Mouse (Mus musculus) heart, postnatal 36 days (tissue): ENCODE measurements around the gene Herc4. TPM values are rescaled to one million over a fixed set of nuclear protein-coding genes. Genes with fewer than 3 reads are reported as not detected.

Experiments
- DNase-seq, 2 experiments: peaks; one replicate each; pipeline ENCODE4 v3.0.0; 2021 to 2022
- intact Hi-C: fragments of 180-260 bp; cut with DNase I; formaldehyde crosslinking; loops from one replicate; pipeline ENCODE4 v1.15.1; 2025
- total RNA-seq, 2 experiments: library from RNA; stranded (reverse); gene quantifications; 2 replicates each; pipeline ENCODE4 v1.2.3; 2021

The Herc4 gene
- total RNA-seq, 2 experiments from 2014 or later, result 32.2 to 33.4 TPM

DNA sequence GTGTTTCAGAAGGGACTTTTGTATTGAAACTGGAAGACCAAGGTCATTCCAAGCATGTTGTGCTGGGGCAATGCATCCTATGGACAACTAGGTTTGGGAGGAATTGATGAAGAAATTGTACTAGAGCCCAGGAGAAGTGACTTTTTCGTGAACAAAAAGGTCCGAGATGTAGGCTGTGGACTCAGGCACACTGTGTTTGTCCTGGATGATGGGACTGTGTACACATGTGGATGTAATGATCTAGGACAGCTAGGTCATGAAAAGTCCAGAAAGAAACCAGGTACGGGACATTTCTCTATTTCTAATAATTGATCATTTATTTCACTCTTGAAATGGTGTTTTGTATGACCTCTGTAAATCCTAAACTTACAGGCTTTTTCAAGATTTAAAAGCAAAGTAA, 2.2 kb downstream of the Herc4 start:
- intact Hi-C loops, result loop anchor here (10.0 kb wide), 1 partner anchor 761 kb away; the partner anchor contains the start of gene Vps26a
- DNase-seq, result no peak

DNA sequence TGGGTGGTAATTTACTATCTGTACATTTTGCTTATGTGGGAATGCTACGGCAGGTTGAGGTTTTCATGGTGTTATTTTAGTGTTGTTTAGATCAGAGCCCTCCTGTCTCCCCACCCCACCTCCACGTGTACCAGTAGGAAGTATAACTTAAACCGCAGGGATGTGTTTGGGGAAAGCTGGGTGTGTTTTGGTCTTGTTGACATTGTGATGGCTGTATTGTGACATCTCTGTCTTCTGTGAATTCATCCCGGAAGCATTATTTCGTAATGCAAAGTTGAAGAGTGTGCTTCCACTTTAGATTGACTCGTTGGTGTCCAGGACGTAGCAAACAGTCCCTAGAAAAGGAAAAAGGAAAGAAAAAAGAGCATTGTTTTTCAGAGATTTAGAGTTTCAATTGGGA, 3.8 kb downstream of the Herc4 start:
- no peak for DNase-seq
- intact Hi-C loops, result loop anchor here (10.0 kb wide), 1 partner anchor 763 kb away; the partner anchor contains the start of gene Vps26a

DNA sequence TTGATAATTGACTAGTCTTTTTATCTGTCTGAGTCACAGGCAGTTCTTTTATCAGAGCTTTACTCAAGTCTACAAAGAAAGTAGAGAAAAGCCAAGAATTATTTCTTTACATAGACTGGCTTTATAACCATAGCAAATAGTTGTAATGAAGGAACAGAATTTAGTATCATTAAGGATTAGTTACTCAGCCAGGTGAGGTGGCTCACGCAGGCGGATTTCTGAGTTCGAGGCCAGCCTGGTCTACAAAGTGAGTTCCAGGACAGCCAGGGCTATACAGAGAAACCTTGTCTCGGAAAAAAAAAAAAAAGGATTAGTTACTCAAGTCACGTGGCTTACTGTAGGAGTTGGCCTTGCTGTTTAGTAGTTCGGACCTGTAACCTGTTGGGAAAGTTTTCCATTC, 4.8 kb downstream of the Herc4 start:
- DNase-seq, result no peak
- intact Hi-C loops, result loop anchor here (10.0 kb wide), 1 partner anchor 764 kb away; the partner anchor contains the start of gene Vps26a

DNA sequence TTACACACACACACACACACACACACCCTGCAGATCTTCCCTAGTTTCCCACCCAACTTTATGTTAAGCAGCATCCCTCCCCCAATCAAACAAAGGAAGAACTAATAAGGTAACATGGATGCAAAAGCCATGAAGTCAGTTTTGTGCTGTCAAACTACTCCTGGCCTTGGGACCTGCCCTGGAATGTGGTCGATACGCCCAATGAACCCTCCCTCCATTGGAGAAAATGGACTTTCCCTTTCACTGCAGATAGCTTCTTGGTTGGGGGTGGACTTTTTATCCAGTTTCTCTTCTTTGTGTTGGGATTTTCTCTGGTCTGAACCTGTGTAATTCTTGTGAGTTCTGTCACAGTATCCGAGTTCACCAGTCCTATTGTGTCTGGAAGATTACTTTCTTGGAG, 15.1 kb downstream of the Herc4 start:
- no peak for DNase-seq
- intact Hi-C loops, result no loop called here

DNA sequence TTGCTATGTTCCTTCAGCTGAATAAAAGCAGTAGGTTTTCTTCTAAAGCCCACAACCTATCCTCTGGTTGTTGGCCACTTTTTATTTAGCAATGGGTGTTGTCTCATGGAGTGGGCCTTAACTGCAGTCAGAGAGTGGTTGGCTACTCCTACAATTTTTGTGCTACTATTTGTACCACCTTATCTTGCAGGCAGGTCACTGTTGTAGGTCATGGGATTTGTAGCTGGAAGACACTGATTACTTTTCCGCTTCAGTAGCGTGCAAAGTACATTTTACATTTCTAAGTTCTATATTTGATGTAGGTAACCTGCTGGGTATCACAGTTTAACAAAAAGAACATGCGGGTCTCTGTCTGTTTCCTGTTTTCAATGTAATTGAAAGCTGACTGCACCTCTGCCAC, 15.7 kb downstream of the Herc4 start:
- no peak for DNase-seq
- intact Hi-C loops, result no loop called here

DNA sequence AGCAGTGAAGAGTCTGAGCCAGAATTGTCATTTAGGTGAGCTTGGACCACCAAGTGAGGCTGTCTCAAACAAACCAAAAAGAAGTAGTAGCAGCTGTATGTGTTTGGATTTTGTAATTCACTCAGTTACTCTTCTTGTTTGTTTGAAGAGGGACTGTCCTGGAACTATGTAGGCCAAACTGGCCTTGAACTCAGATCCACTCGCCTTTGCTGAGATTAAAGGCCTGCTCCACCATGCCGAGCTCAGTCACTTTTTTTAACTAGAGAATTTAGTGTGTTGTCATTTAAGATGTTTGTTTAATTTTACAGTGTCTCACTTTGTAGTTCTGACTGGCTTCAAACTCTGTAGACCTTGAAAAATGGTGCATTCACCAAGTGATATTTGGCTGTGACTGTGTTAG, 24.3 kb downstream of the Herc4 start:
- intact Hi-C loops, result no loop called here
- no peak for DNase-seq

DNA sequence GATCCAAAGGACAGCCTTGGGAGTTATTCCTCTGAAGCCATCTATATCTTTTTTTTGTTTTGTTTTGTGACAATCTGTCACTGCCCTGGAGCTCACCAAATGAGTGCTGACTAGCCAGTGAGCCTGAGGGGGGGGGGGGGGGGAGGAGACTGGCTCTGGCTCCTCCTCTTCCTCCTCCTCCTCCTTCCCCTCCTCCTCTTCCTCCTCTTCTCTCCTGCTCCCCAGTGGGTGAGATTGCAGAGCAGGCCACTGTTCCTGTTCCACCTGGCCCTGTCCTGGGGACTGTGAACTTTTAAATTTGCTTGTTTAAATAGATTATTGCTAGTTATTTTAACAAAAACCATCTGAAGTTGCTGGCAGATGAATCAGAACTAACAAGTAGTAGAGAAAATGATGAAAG, 28.8 kb downstream of the Herc4 start:
- no peak for DNase-seq
- intact Hi-C loops, result no loop called here

DNA sequence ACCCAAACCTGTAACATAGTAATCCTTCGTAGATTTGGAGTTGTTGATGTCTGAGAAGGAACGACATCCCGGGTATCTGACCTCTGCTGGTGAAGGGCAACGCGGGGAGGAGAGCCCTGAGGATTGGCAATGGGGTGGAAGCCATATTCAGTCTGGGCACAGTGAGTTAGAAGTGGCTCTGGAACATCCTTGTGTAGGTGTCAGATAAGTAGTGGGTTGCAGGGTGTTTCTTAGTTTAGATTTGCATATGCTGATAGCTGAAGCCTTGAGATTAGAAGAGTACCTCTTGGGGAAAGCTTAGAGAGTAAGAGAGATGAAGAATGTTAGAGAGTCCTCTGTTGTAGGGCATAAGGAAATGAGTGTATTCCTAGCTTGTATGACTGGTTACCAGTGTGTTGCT, 29.3 kb downstream of the Herc4 start:
- intact Hi-C loops, result no loop called here
- DNase-seq, result no peak

DNA sequence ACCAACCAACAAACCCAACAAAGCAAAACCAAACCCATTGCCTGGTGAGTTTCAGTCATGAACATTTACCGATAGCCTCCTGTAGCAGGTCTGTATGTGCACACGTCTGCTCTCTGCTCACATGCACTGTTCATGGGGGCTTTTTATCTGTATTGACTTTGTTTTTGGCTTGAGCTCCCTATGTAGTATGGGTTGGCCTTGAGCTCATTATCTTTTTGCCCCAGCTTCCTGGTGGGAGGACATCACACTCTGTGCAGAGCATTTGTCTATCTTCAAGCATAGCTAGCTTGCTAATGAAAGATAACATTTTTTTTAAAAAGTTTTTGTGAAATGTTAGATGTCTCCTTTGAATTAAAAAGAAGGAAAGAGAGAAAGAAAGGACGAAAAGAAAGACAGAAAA, 33.4 kb downstream of the Herc4 start:
- DNase-seq, result no peak
- intact Hi-C loops, result no loop called here

DNA sequence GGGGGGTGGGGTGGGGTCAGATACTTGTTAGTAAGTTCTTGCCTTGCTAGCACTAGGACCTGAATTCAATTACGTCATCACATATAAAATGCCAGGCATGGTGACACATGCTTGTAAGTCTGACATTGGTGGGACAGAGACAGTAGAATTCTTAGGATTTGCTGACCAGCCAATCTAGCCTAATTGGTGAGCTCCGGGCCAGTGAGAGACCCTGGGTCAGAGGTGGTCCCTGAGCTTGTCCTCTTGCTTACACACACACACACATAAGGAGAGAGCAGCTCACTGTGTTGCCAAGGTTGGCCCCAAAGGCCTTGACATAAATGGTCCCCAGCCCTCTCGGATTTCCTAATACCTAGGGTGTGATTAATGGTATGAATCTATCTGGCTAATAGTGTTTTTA, 36.2 kb downstream of the Herc4 start:
- no peak for DNase-seq
- intact Hi-C loops, result no loop called here

DNA sequence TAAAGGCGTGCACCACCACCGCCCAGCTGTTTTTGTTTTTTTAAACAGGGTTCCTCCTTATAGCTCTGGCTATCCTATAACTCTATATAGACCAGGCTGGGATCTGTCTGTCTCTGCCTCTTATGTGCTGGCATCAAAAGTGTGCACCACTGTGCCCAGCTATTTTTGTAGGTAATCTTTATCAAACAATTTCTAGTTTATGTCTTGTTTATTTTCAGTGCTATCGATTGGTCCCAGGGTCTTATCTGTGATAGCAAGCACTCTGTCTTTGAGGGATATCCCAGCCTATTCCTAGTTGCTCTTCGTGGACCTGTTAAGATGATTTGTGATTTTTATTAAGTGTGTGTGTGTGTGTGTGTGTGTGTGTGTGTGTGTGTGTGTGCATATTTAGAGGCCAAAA, 38.8 kb downstream of the Herc4 start:
- intact Hi-C loops, result no loop called here
- DNase-seq, result no peak

DNA sequence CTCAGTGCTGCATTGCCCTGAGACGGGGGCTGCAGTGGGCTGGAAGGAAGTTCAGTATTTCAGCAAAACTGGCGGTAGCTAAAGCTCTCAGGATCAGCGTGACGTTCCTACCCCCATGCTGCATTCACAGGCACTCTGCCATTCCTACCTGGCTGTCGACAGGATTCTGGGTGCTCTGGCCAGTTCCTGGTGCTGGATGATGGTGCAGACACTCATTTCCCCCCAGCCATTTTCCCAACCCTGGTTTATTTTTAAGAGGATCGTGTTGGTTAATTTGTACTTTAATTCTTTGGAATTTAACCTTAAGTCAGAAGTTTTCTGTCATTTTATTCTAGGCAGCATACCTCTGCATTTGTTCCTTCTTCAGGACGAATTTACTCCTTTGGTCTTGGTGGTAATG, 39.2 kb downstream of the Herc4 start:
- no peak for DNase-seq
- intact Hi-C loops, result no loop called here

DNA sequence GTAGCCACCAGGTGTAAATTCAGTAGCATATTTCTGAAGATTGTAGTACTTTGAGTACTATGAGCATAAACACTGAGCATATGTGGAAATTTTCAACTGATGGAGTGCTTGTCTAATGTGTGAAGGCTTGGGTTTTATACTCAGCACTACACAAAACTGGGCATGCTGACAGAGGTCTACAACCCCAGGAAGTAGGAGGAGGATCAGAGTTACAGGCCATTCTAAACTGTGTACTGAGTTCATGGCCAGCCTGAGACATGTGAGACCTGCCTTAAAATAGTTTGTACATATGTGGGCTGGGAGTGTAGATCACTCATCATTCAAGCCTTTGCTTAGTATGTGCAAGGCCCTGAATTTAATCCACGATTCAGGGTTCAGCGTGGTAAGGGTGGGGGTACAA, 58.7 kb downstream of the Herc4 start:
- intact Hi-C loops, result no loop called here
- no peak for DNase-seq

DNA sequence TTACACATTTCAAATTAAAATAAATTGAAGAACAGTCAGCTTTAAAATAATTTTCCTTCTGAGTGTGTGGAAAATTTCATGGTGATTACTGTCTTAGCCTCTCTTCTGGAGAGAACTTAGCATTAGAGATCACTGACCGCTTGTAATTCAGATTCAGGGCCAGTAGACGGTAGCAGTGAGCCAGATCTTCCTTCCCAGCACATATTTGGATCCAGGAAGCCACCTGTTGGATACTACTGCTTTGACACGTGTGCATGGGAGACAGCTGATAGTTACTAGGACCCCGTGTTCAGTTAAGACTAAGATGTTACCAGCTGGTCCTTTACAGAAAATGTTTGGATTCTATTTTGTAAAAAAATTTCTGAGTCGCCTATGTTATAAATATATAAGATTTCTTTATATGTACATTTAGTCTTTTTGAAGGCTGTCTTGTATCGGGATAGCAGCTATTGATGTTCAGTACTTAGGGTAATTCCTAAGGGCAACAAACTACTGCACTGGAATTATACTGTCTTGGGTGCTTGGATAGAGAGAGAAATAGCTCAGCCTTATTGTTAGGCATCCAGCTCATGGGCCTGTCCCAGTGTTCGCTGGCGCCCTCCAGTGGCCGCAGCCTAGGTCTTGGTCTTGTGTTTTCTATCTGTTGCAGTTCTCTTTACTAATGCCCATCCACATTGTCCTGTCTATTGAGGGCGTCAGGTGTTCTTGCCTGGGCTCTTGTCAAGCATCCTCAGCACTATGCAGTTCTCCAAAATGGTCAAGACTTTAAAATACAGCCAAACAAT, 65.2 kb downstream of the Herc4 start:
- intact Hi-C loops, result loop anchor here (1.0 to 2.0 kb wide), 2 partner anchors 74 to 155 kb away; partner anchors contain the start of gene Dnajc12
- DNase-seq, result peak; percentile 73 to 86

DNA sequence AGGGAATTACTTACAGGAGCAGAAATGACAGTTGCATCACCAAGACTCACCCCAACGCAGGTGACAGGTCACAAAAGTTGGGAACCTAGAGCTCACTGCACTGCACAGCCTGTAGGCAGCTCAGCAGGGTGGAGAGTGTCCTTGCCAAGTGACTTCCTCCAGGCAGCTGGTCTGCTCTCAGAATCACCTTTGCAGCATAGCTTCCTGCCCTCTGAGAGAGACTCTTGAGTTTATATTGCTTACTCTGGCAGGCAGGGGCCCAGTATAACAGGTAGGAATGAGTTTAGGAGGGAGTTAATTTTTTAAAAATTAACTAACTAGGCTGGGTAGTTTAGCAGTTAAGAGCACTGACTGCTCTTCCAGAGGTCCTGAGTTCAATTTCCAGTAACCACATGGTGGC, 70.1 kb downstream of the Herc4 start:
- intact Hi-C loops, result no loop called here
- DNase-seq, result no peak

DNA sequence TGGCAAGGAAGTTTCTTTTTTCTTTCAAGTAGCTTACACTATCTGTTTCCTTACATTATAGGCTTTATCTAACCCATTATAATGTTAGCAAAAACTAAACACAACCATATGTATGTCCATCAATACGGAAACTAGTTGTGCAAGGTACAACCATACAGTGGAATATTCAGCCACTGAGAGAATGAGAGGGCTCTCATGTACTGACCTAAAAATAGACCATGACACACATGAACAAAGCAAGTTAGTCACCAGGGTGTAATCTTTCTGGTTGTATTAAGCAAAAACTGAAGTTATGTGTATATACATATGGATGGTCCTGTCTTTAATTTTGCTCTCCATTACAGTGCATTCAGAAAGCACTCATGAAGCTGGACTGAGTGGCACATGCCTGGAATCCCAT, 83.5 kb downstream of the Herc4 start:
- DNase-seq, result no peak
- intact Hi-C loops, result no loop called here

DNA sequence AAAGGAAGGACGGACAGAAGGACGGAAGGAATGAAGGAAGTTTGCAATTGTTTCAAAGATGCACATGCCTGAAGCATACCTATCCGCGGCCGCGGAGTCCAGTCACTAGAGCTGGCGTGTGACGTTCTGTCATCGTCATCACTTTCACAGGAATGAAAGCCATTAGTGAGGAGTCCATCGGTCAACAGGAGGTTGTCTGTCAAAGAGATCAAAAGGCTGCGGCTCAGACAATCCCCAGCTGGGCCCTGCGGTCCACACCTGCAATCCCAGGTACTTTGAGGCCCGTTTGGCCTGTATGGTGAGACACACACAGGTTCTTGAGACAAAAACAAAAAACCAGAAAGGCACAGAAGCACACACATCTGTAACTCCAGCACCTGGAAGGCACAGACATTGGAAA, 93.3 kb downstream of the Herc4 start:
- DNase-seq, result no peak
- intact Hi-C loops, result loop anchor here (5.0 kb wide), 1 partner anchor 315 kb away; the partner anchor contains the start of genes Hnrnph3 and Pbld2

DNA sequence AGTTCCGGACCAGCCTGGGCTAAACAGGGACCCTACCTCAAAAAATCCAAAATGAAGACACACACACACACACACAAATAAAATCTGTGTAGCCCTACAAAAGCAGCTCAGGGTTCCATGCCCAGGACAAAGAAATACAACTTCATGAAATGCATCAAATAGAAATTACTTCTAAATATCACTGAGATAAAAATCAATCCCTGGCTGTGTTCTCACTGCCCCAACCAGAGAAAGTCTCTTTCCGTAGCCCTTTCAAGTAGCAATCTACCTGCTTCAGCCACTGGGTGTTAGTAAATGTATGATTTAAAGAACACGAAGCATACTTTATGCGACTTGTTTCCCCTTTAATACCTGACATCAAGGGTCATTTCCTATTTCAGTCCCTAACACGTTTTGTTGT, 93.7 kb downstream of the Herc4 start:
- DNase-seq, result no peak
- intact Hi-C loops, result loop anchor here (5.0 kb wide), 1 partner anchor 315 kb away; the partner anchor contains the start of genes Hnrnph3 and Pbld2

DNA sequence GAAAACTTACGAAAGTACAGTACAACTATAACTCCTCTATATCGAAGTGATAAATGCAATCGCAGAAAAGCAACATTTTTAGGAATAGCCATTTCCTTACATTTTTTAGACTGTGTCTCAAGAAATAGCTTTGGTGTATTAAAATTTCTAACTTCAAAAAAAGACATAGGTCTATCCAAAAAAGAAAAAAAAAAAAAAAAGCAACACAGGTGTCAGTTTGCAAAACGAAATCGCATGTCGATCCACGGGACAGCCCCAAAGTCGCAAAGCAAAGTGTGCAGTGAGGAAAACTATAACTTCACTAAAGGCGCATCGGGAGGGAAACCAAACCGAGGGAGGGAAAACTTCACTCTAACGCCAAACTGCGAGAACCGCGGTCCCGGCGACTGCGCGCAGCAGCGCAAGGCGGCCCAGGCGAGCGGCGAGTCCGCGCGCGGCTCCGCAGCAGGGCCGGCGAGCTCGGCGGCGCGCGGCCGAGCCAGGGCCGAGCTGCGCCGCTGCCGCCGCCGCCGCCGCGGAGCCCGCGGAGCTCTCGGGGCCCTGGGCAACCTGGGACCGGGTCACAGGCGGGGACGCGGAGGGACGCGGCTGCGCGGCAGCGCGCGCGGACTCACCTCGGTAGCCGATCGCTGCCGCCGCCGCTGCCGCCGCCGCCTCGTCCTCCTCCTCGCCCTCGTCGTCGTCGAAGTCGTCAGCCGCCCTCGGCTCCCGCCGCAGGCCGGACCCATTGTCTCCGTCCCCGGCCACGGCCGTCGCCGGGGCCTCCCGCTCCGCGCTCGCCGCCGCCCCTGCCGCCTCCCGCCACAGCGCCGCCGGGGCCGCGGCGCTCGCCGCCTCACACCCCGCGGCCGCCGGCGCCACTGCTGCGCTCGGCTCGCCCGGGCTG, 94.6 kb downstream of the Herc4 start:
- intact Hi-C loops, result loop anchor here (2.0 to 5.0 kb wide), 3 partner anchors 45 to 316 kb away; partner anchors contain the start of genes Dnajc12, Herc4, Hnrnph3 and Pbld2
- peak in 1 of 2 experiments; percentile 55 for DNase-seq

DNA sequence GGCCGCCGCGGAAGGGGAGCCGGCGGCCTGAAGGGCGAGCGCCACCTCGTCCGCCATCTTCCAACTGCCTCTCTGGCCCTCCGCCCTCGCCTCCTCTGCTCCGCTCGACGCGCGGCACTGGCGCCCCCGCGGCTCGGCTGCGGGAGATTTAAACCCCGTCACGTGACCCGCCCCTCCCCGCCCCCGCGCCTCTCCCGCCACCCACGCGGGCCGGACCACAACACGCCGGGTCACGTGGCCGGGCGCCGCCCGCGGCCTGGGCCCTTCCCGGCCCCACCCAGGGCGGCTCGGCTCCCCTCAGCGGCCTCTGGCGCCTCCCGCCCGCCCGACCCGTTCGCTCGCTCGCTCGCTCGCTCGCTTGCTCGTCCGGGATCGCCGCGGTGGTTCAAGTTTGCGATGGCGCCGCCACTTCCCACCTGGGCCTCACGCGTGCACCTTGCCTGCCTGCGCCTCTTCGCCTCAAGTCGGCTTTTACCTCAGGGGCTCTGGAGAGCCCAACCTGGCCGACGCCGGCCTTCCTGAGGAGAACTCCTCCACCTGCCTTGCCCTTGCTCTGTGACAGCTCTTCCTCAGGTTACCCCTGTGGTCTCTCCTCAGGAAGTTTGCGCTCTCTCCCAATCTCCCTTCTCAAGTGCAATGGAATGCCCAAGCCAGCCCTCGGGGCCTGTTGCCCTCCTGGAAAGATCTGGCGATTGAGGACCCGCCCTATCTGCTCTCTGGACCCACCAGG, 95.5 kb downstream of the Herc4 start:
- DNase-seq, result peak; percentile 93
- intact Hi-C loops, result loop anchor here (2.0 to 5.0 kb wide), 3 partner anchors 44 to 317 kb away; partner anchors contain the start of genes Dnajc12, Herc4, Hnrnph3 and Pbld2

DNA sequence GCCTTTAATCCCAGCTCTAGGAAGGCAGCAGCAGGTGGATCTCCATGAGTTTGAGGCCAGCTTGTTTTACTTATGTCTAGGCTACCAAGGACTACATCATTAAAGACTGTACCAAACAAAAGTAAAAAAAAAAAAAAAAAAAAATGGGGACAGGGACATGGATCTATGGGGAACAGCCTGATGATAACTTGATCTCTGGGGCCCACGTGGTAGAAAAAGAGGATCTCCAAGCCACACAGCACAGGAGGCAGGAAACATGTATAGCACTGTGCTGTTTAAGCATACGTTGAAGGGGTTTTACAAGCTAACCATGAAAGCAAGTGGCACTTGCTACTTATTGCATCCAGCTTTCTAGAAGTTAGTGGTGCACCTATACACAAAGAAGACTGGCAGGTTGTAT, 97.7 kb downstream of the Herc4 start:
- intact Hi-C loops, result no loop called here
- no peak for DNase-seq
